Mouse (Mus musculus): ENCODE measurements around the gene Rngtt. TPM values are rescaled to one million over a fixed set of nuclear protein-coding genes. Genes with fewer than 3 reads are reported as not detected.
A peak's percentile ranks its signal among the peaks of the same experiment; 100 is the strongest.
"Not testable (repeated sequence)": the region's sequence is repeated elsewhere in the genome, so short reads cannot be mapped to it uniquely, and the experiment has no call there.

The Rngtt gene
- polyA plus RNA-seq, 1 experiment, result not detected

DNA sequence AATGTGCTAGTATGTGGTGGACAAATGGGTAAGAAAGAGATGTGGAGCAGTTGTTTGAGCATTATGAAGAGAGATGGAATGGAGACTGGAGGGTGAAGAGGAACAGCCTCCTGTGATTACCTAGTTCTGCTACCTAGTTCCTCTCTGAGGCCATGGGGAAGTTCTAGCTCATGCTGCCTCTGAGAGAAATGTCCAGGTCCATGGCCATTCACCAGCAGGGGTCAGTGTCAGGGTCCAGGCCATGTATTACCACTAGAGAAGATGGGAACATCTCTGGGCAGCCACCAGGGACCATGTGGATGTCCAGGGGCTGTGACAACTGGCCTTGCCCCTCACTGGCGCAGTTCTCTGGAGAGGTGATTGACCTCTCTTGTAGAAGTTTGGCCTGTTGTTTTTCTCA, 7.1 kb upstream of the Rngtt start:
- H3K4me1 ChIP-seq (ENCODE audit: control insufficient read depth, insufficient read depth, low read length), result no peaks in the 10 kb centered on the region
- TF ChIP-seq CTCF (IDR thresholded peaks at IDR 0.05; ENCODE audit: insufficient read depth, low read depth, low read length) (no peak), POLR2A (IDR thresholded peaks at IDR 0.05; ENCODE audit: insufficient read depth, low read depth, low read length) (no peak)
- 92% methylated on average over 1 of the region's 1 CpGs for WGBS
- no peak overlapping the region for H3K4me3 ChIP-seq (ENCODE audit: insufficient read depth, low read depth, low read length)
- no peak overlapping the region for H3K27ac ChIP-seq (ENCODE audit: insufficient read depth, low read depth, low read length)

DNA sequence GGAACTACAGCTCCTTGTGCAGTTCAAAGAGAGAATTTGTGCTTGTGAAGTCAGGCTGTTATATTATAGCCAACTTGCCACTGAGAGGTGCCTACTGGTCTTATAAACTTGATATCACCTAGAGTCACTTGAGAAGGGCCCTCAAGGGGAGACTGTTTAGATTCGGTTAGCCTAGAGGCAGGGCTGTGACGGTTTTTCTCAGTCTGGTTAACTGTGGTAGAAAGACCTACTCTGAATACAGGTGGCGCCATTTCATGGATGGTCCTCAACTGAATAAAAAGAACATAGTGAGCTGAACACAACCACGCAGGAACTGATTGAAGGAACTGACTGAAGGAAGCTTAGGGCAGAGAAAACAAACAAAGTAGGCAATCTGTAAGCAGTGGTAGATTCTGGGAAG, 3.0 kb upstream of the Rngtt start:
- Histone ChIP-seq H3K4me3 (ENCODE audit: insufficient read depth, low read depth, low read length) (no peak overlapping the region), H3K27ac (ENCODE audit: insufficient read depth, low read depth, low read length) (no peak overlapping the region), H3K4me1 (ENCODE audit: control insufficient read depth, insufficient read depth, low read length) (no peaks in the 10 kb centered on the region)
- no peak for TF ChIP-seq CTCF (IDR thresholded peaks at IDR 0.05; ENCODE audit: insufficient read depth, low read depth, low read length)
- no peak for TF ChIP-seq POLR2A (IDR thresholded peaks at IDR 0.05; ENCODE audit: insufficient read depth, low read depth, low read length)
- 81% methylated on average over 4 of the region's 4 CpGs for WGBS

DNA sequence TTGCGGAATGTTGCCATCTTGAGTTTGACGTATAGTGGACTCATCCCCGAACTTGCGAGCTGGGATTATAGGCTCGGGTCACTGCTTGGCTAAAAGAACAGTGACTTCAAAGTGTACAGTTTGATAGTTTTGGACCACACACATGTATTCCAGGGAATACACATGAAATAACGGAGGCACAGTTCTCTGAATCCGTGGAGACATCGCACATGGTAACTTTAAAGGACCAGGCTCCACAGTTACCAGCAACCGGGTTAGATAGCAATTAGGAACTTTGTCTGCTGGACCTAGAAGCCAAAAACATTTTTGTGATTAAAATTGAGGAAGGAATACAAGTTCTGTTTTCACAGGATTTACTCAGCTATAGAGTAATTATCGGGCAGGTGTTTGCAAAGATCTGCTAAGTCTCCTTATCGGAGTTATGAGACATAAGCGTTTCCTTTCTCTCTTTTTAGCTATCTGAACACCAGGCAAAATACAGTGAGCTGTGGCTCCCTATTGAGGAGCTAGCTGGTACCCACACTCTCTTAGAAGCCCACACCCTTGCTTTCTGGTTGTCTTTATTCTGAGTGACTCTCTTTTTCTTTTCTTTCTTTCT, 828 bp downstream of the Rngtt start:
- no peak overlapping the region for H3K27ac ChIP-seq (ENCODE audit: insufficient read depth, low read depth, low read length)
- TF ChIP-seq CTCF (IDR thresholded peaks at IDR 0.05; ENCODE audit: insufficient read depth, low read depth, low read length) (no peak), POLR2A (IDR thresholded peaks at IDR 0.05; ENCODE audit: insufficient read depth, low read depth, low read length) (no peak)
- 15% methylated on average over 12 of the region's 12 CpGs for WGBS
- no peaks in the 10 kb centered on the region for H3K4me1 ChIP-seq (ENCODE audit: control insufficient read depth, insufficient read depth, low read length)
- H3K4me3 ChIP-seq (ENCODE audit: insufficient read depth, low read depth, low read length), result peak overlapping the region; percentile 73

DNA sequence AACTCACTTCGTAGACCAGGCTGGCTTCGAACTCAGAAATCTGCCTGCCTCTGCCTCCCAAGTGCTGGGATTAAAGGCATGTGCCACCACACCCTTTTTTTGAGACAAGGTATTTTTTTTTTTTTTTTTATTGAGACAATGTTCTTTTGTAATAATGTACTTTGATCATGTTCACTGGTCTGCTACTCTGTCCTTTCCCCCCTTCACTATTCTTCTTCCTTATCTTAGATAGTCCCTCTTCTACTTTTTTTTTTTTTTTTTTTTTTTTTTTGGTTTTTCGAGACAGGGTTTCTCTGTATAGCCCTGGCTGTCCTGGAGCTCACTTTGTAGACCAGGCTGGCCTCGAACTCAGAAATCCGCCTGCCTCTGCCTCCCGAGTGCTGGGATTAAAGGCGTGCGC, 4.0 kb downstream of the Rngtt start:
- not testable (repeated sequence) for H3K27ac ChIP-seq (ENCODE audit: insufficient read depth, low read depth, low read length); H3K4me1 ChIP-seq (ENCODE audit: control insufficient read depth, insufficient read depth, low read length); H3K4me3 ChIP-seq (ENCODE audit: insufficient read depth, low read depth, low read length)
- 96% methylated on average over 7 of the region's 8 CpGs for WGBS

DNA sequence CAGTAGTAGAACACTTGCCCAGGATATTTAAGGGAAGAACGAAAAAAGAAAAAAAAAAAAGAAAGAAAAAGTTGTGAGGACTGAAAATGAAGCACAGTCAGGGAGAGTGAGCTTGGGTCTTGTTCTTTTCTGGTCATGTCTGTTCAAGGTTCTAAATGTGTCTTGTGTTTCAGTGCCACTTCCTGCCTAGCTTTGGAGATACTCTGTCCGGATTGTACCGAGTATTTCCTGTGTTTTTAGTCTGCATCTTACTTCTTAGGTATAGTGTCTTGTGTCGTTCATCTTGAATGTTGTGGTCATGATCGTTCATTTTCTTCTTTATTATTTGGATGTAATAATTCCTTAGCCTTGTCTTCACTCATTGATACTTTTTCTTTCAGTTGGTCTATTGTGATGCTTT, 5.7 kb downstream of the Rngtt start:
- no peak overlapping the region for H3K27ac ChIP-seq (ENCODE audit: insufficient read depth, low read depth, low read length)
- no peak overlapping the region for H3K4me3 ChIP-seq (ENCODE audit: insufficient read depth, low read depth, low read length)
- 83% methylated on average over 5 of the region's 5 CpGs for WGBS
- no peaks in the 10 kb centered on the region for H3K4me1 ChIP-seq (ENCODE audit: control insufficient read depth, insufficient read depth, low read length)
- no peak for TF ChIP-seq POLR2A (IDR thresholded peaks at IDR 0.05; ENCODE audit: insufficient read depth, low read depth, low read length)
- TF ChIP-seq CTCF (IDR thresholded peaks at IDR 0.05; ENCODE audit: insufficient read depth, low read depth, low read length), result no peak

DNA sequence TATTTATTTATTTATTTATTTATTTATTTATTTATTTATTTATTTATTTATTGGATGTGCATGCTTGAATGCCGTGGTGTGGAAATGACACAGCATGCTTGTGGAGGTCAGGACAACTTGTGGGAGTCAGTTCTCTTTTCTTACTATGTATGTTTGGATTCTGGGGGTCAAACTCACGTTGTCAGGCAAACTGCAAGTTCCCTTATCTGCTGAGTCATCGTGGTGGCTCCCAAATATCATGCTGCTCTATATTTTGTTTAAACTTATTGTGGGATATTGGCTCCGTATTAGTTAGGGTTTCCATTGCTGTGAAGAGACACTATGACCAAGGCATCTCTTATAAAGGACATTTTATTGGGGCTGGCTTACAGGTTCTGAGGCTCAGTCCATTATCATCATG, 21.0 kb downstream of the Rngtt start:
- 92% methylated on average over 4 of the region's 4 CpGs for WGBS
- TF ChIP-seq CTCF (IDR thresholded peaks at IDR 0.05; ENCODE audit: insufficient read depth, low read depth, low read length) (no peak), POLR2A (IDR thresholded peaks at IDR 0.05; ENCODE audit: insufficient read depth, low read depth, low read length) (no peak)
- no peak overlapping the region for H3K27ac ChIP-seq (ENCODE audit: insufficient read depth, low read depth, low read length)

DNA sequence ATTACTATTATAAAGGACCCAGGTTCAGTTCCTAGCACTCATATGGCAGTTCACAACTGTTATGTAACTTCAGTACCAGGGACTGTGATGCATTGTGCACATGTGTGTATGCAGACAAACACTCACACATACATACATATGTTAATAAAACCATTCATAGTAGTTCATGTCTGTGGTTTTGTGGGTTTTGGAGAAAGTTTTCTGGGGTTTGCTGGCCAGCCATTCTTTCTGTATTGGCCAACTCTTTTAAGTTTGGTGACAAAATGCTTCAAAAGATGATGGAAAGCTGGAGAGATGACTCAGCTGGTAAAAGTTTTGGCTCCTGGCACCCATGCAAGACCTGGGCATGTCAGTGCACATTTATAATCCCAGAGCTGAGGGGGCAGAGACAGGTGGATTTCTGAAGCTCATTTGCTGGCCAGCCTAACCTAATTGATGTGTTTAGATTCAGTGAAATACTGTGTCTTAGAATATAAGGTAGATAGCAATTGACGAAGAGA, 22.9 kb downstream of the Rngtt start:
- 100% methylated on average over 1 of the region's 1 CpGs for WGBS
- Histone ChIP-seq H3K4me3 (ENCODE audit: insufficient read depth, low read depth, low read length) (no peak overlapping the region), H3K4me1 (ENCODE audit: control insufficient read depth, insufficient read depth, low read length) (no peaks in the 10 kb centered on the region), H3K27ac (ENCODE audit: insufficient read depth, low read depth, low read length) (no peak overlapping the region)
- TF ChIP-seq CTCF (IDR thresholded peaks at IDR 0.05; ENCODE audit: insufficient read depth, low read depth, low read length) (no peak), POLR2A (IDR thresholded peaks at IDR 0.05; ENCODE audit: insufficient read depth, low read depth, low read length) (no peak)

More for the DNA sequence above, 21.0 kb downstream of the Rngtt start:
- Histone ChIP-seq H3K4me1 (ENCODE audit: control insufficient read depth, insufficient read depth, low read length) (no peaks in the 10 kb centered on the region), H3K4me3 (ENCODE audit: insufficient read depth, low read depth, low read length) (no peak overlapping the region)

DNA sequence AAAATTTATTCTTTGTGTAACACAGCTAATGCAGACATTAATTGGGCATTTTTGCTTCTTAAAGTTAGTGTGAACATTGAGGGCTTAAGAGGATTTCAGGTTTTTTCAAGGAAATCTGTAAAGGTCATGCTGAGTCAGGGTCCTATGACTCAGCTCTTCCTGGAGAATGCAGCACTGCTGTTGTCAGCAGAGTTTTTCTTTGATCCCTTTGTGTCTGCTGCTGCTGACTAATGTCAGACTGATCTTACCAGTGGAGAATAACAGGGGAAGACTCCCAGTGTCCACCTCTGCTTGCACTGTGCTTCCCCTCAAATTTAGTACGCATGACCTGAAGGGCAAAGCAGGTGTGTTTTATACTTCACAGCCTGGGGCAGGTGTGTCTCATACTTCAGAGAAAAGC, 27.9 kb downstream of the Rngtt start:
- H3K27ac ChIP-seq (ENCODE audit: insufficient read depth, low read depth, low read length), result no peak overlapping the region
- H3K4me1 ChIP-seq (ENCODE audit: control insufficient read depth, insufficient read depth, low read length), result no peaks in the 10 kb centered on the region
- no peak overlapping the region for H3K4me3 ChIP-seq (ENCODE audit: insufficient read depth, low read depth, low read length)
- TF ChIP-seq CTCF (IDR thresholded peaks at IDR 0.05; ENCODE audit: insufficient read depth, low read depth, low read length) (no peak), POLR2A (IDR thresholded peaks at IDR 0.05; ENCODE audit: insufficient read depth, low read depth, low read length) (no peak)
- 45% methylated on average over 1 of the region's 1 CpGs for WGBS

DNA sequence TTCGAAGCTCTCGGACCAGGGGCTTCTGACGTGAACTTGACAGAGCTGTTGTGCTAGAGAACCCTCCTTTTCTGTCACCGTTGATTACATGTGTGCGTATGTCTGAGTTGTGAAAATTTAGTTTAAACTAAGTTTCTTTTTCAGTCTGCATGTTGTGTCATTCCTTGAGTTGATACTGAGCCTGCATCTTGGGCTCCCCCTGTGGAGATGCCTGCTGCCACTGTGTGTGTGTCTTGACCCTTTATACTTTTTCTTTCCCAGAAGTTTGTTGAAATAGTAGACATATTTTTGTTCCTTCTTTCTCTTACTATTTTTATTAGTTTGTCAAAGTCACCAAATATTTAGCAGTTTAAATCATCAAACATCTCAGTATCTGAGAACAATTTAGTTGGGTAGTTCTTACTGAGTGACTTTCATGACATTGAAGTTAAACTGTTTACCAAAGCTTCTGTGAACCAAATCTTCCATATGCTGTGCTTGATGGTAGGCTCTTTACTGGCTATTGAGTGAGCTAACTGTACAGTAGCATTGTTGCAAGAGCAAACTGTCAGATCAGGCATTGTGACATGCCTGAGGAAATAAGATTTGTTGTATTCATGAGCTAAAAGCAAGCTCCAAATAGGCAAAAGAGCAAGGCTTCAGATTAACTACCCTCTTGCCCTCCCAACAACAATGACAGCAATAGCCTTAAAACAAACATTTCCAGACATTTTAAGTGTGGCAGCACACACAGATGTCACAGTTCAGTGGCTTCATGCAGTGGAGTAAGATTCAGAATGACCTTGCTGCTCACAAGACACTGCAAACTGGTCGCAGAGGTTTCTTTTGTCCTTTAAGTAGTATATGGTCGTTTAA, 33.0 kb downstream of the Rngtt start:
- Histone ChIP-seq H3K4me3 (ENCODE audit: insufficient read depth, low read depth, low read length) (no peak overlapping the region), H3K4me1 (ENCODE audit: control insufficient read depth, insufficient read depth, low read length) (no peaks in the 10 kb centered on the region), H3K27ac (ENCODE audit: insufficient read depth, low read depth, low read length) (no peak overlapping the region)
- 89% methylated on average over 7 of the region's 7 CpGs for WGBS
- no peak for TF ChIP-seq CTCF (IDR thresholded peaks at IDR 0.05; ENCODE audit: insufficient read depth, low read depth, low read length)
- no peak for TF ChIP-seq POLR2A (IDR thresholded peaks at IDR 0.05; ENCODE audit: insufficient read depth, low read depth, low read length)

Measured in olfactory bulb, adult 2 months (tissue).